Mouse (Mus musculus) bone marrow macrophage, adult 2 months (primary cell): ENCODE data around the gene Nlrp4f.

Experiments used
- CTCF ChIP-seq: IDR thresholded peaks from 2 replicates; pipeline ENCODE4 v1.5.1; 2012; ENCODE audit warnings: low read depth, mild to moderate bottlenecking, low read length, moderate library complexity
- POLR2A ChIP-seq: IDR thresholded peaks from 2 replicates; pipeline ENCODE4 v1.6.1; 2012; ENCODE audit warnings: mild to moderate bottlenecking, low read depth, low read length, borderline replicate concordance

GRCm38 (mm10) chr13:65137789-65138188 is 68.0 kb downstream of the Nlrp4f start, which contains the start of gene Olfr465-ps1:
- no peak for TF ChIP-seq POLR2A
- no peak for TF ChIP-seq CTCF
